Mouse (Mus musculus) monocyte, adult 2 months (primary cell): ENCODE data around the gene Stpg2.

Source experiments
- DNase-seq, 2 experiments: peaks; one replicate each; pipeline ENCODE4 v3.0.0; 2022; ENCODE audit warnings: low spot score in 2 of 2, low read depth in 1 of 2

The Stpg2 gene

GRCm38 (mm10) chr3:139729248-139729647, 523.8 kb downstream of the Stpg2 start:
- no peak for DNase-seq

- no peak for DNase-seq
Observed at GRCm38 (mm10) chr3:139733156-139733555, 527.7 kb downstream of the Stpg2 start.

GRCm38 (mm10) chr3:139739388-139739787, 533.9 kb downstream of the Stpg2 start:
- no peak for DNase-seq
